Mouse (Mus musculus) midbrain, embryonic 16.5 days (tissue): ENCODE results near the gene Mrpl37. TPM values are rescaled to one million over a fixed set of nuclear protein-coding genes. Genes with fewer than 3 reads are reported as not detected.

Source experiments
- ATAC-seq: fragments of 200-750 bp; cut with Nextera tagmentation; 2 replicates; pipeline ENCODE4 v1.8.0; 2017; ENCODE audit warnings: moderate TSS enrichment
- H3K27ac ChIP-seq: fragments of 300-500 bp; sonication (generic); 2 replicates; pipeline ENCODE4 v1.5.1; 2014; ENCODE audit warnings: mild to moderate bottlenecking, low read length, mixed read lengths
- H3K27me3 ChIP-seq: fragments of 300-500 bp; sonication (generic); 2 replicates; pipeline ENCODE4 v1.6.1; 2014; ENCODE audit warnings: low read depth, low read length, mixed read lengths; ENCODE audit not compliant: control insufficient read depth, insufficient read depth
- H3K36me3 ChIP-seq: fragments of 300-500 bp; sonication (generic); 2 replicates; pipeline ENCODE4 v1.6.1; 2014; ENCODE audit warnings: mild to moderate bottlenecking, low read length, moderate library complexity, mixed read lengths; ENCODE audit not compliant: control insufficient read depth, insufficient read depth
- H3K4me1 ChIP-seq: fragments of 300-500 bp; sonication (generic); 2 replicates; pipeline ENCODE4 v1.6.1; 2014; ENCODE audit warnings: mild to moderate bottlenecking, low read length, mixed read lengths; ENCODE audit not compliant: control insufficient read depth, insufficient read depth
- H3K4me2 ChIP-seq: fragments of 300-500 bp; sonication (generic); 2 replicates; pipeline ENCODE4 v1.6.1; 2014; ENCODE audit warnings: mild to moderate bottlenecking, low read length, mixed read lengths
- H3K4me3 ChIP-seq: fragments of 300-500 bp; sonication (generic); 2 replicates; pipeline ENCODE4 v1.5.1; 2014; ENCODE audit warnings: low read depth, mild to moderate bottlenecking, low read length, moderate library complexity, mixed read lengths
- H3K9ac ChIP-seq: fragments of 300-500 bp; sonication (generic); 2 replicates; pipeline ENCODE4 v1.6.1; 2014; ENCODE audit warnings: low read depth, low read length, mixed read lengths
- H3K9me3 ChIP-seq: fragments of 300-500 bp; sonication (generic); replicated peaks from 2 replicates; pipeline ENCODE4 v1.6.1; 2014; ENCODE audit warnings: mild to moderate bottlenecking, low read length, mixed read lengths; ENCODE audit not compliant: control insufficient read depth, poor library complexity, severe bottlenecking
- WGBS: fragments of 180-500 bp; shearing (Covaris S2); extraction: QIAGEN DNeasy Blood & Tissue Kit; methylation state at CpG from one replicate; pipeline ENCODE4 v1.1.7; 2014; 5-methylcytosine and 5-hydroxymethylcytosine counted together
- polyA plus RNA-seq: library from polyadenylated mRNA; unstranded; fragments of >200 nt; fragmentation: Nextera tagmentation; extraction: Ambion mirVana; gene quantifications from 2 replicates; pipeline ENCODE4 v1.2.1, GENCODE M21; 2015

Mrpl37 gene
- polyA plus RNA-seq, 1 experiment from 2014 or later = 77.3 TPM

GRCm38 (mm10) chr4:107096841-107097373 lies 30.2 kb upstream of the Mrpl37 start, which contains the start of gene Cdcp2:
TSS of gene Cdcp2 (plus strand) at chr4:107096891.
- no peaks in the 10 kb centered on the region for H3K9me3 ChIP-seq
- no peak within 1 kb of the TSS for H3K4me3 ChIP-seq
- H3K27me3 ChIP-seq = no peaks in the 10 kb centered on the region
- H3K4me2 ChIP-seq = no peak within 1 kb of the TSS
- peaks cover 5% of the 10 kb centered on the region; the same call in 1 of the 2 replicates for H3K4me1 ChIP-seq
- no peaks in the 10 kb centered on the region for H3K36me3 ChIP-seq
- WGBS = 32% methylated on average over 16 of the region's 16 CpGs
- 0 out of 2 replicates have a peak, but pooled peaks have one; percentile 10 for ATAC-seq
- 0 out of 2 replicates have a peak within 1 kb of the TSS, but pooled peaks have one; percentile 25 for H3K9ac ChIP-seq
- no peak within 1 kb of the TSS; the same call in 1 of the 2 replicates for H3K27ac ChIP-seq

GRCm38 (mm10) chr4:107096043-107096442 lies 29.4 kb upstream of the Mrpl37 start:
- no peak for ATAC-seq
- no peaks in the 10 kb centered on the region for H3K9me3 ChIP-seq
- no peak overlapping the region; the same call in 1 of the 2 replicates for H3K27ac ChIP-seq
- H3K4me2 ChIP-seq = no peak overlapping the region
- no peaks in the 10 kb centered on the region for H3K27me3 ChIP-seq
- 14% methylated on average over 6 of the region's 6 CpGs for WGBS
- H3K4me1 ChIP-seq = peaks cover 5% of the 10 kb centered on the region; the same call in 1 of the 2 replicates
- no peak overlapping the region for H3K9ac ChIP-seq
- H3K36me3 ChIP-seq = no peaks in the 10 kb centered on the region
- no peak overlapping the region for H3K4me3 ChIP-seq

- peaks cover 5% of the 10 kb centered on the region; the same call in 1 of the 2 replicates for H3K4me1 ChIP-seq
- no peaks in the 10 kb centered on the region for H3K36me3 ChIP-seq
- no peak overlapping the region for H3K4me3 ChIP-seq
- no peak overlapping the region for H3K4me2 ChIP-seq
- no peak overlapping the region for H3K9ac ChIP-seq
- H3K27me3 ChIP-seq = no peaks in the 10 kb centered on the region
- no peak for ATAC-seq
- H3K27ac ChIP-seq = no peak overlapping the region
- H3K9me3 ChIP-seq = no peaks in the 10 kb centered on the region
- 78% methylated on average over 16 of the region's 16 CpGs for WGBS
Measured at GRCm38 (mm10) chr4:107094484-107095187, 28.0 kb upstream of the Mrpl37 start.

GRCm38 (mm10) chr4:107091696-107092095 lies 25.0 kb upstream of the Mrpl37 start:
- H3K27me3 ChIP-seq = no peaks in the 10 kb centered on the region
- H3K9ac ChIP-seq = no peak overlapping the region
- no peaks in the 10 kb centered on the region for H3K36me3 ChIP-seq
- no peak overlapping the region for H3K4me3 ChIP-seq
- ATAC-seq = no peak
- peaks cover 2% of the 10 kb centered on the region; the same call in 1 of the 2 replicates for H3K4me1 ChIP-seq
- no peaks in the 10 kb centered on the region for H3K9me3 ChIP-seq
- no peak overlapping the region for H3K4me2 ChIP-seq
- 86% methylated on average over 14 of the region's 14 CpGs for WGBS
- H3K27ac ChIP-seq = no peak overlapping the region

DNA sequence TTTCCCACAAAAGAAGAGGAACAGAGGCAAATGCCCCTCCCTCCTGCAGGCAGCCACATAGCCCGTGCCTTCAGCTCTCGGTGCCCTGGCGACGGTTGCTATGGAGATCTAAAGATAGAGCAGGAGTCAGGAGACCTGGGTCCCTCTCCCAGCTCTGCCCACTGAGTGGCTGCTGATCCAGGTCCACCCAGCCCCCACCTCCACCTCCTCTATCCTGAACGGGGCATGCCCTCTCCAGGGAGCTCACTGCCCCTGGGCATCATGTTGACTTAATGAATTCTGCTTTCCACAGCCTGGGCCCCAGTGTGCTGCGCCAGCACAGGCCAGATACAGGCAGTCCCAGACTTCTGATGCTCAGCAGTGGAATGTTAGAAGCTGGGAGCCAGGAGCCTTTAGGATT lies 18.2 kb upstream of the Mrpl37 start:
- no peaks in the 10 kb centered on the region for H3K9me3 ChIP-seq
- H3K4me2 ChIP-seq = no peak overlapping the region; the same call in 1 of the 2 replicates
- no peak overlapping the region for H3K9ac ChIP-seq
- H3K27ac ChIP-seq = peak overlapping the region; percentile 86
- H3K4me1 ChIP-seq = peaks cover 14% of the 10 kb centered on the region
- 2% methylated on average over 6 of the region's 6 CpGs for WGBS
- peak; percentile 94 for ATAC-seq
- no peaks in the 10 kb centered on the region for H3K36me3 ChIP-seq
- H3K27me3 ChIP-seq = no peaks in the 10 kb centered on the region
- no peak overlapping the region for H3K4me3 ChIP-seq

- Histone ChIP-seq H3K36me3 (no peaks in the 10 kb centered on the region), H3K4me1 (peaks cover 14% of the 10 kb centered on the region), H3K4me2 (no peak overlapping the region; the same call in 1 of the 2 replicates), H3K9me3 (no peaks in the 10 kb centered on the region), H3K9ac (0 out of 2 replicates have a peak overlapping the region, but pooled peaks have one; percentile 12), H3K27ac (peak overlapping the region; percentile 86), H3K27me3 (no peaks in the 10 kb centered on the region), H3K4me3 (no peak overlapping the region)
- peak; percentile 57 for ATAC-seq
- 17% methylated on average over 1 of the region's 1 CpGs for WGBS
Measured at GRCm38 (mm10) chr4:107084343-107084742, 17.7 kb upstream of the Mrpl37 start.

GRCm38 (mm10) chr4:107083126-107083525 lies 16.5 kb upstream of the Mrpl37 start:
- 89% methylated on average over 4 of the region's 4 CpGs for WGBS
- no peak for ATAC-seq

DNA sequence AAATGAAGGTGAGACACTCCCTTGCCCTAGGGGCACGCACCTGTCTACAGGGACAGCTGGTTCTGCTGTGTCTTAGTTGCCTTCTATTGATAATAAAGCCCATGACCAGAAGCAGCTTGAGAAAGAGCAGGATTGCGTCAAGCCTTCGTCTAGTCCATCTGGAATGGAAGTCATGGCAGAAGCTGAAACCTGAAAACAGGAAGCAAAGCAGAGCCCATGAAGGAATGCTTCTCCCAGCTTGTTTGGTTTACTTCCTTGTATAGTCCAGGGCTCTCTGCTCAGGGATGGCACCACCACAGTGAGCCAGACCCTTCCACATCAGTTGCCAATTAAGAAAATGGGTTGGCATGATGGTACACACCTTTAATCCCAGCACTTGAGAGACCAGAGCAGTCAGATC lies 15.5 kb upstream of the Mrpl37 start:
- Histone ChIP-seq H3K4me3 (no peak overlapping the region), H3K9ac (no peak overlapping the region), H3K27me3 (no peaks in the 10 kb centered on the region), H3K4me1 (peaks cover 14% of the 10 kb centered on the region), H3K36me3 (no peaks in the 10 kb centered on the region), H3K9me3 (no peaks in the 10 kb centered on the region), H3K27ac (no peak overlapping the region), H3K4me2 (no peak overlapping the region)
- 93% methylated on average over 3 of the region's 3 CpGs for WGBS
- ATAC-seq = no peak

More at GRCm38 (mm10) chr4:107083126-107083525, 16.5 kb upstream of the Mrpl37 start:
- Histone ChIP-seq H3K4me3 (no peak overlapping the region), H3K4me1 (peaks cover 14% of the 10 kb centered on the region), H3K9me3 (no peaks in the 10 kb centered on the region), H3K27ac (no peak overlapping the region), H3K4me2 (no peak overlapping the region), H3K27me3 (no peaks in the 10 kb centered on the region), H3K36me3 (no peaks in the 10 kb centered on the region), H3K9ac (no peak overlapping the region)

DNA sequence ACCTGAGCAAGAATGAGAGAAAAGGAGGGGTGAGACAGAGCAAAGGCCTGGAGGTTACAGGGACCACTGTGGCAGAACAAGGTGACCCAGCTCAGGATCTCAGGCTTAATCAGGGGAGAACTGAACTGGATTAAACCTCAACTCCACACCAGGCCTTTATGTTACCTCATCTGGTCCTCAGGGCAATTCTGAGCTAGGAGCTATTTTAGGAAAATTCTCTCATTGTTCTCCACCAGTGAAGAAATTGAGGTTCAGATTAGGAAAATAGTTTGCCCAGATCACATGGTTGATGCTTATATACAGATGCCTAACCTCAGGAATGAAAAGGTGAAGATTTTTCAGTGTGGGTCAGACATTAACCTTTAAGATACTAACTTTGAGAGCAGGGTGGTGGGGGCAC lies 13.0 kb upstream of the Mrpl37 start:
- Histone ChIP-seq H3K4me3 (no peak overlapping the region), H3K9ac (no peak overlapping the region), H3K36me3 (no peaks in the 10 kb centered on the region), H3K9me3 (no peaks in the 10 kb centered on the region), H3K4me1 (peaks cover 12% of the 10 kb centered on the region), H3K27ac (no peak overlapping the region), H3K27me3 (no peaks in the 10 kb centered on the region), H3K4me2 (no peak overlapping the region)
- no peak for ATAC-seq
